Mouse (Mus musculus): ENCODE measurements around the gene Nptx1. TPM values are rescaled to one million over a fixed set of nuclear protein-coding genes. Genes with fewer than 3 reads are reported as not detected.

Nptx1 gene
- polyA plus RNA-seq, 1 experiment, result 1.8 TPM

- DNase-seq (ENCODE audit: low spot score), result no peak
Observed at GRCm38 (mm10) chr11:119491690-119492087, 55.9 kb downstream of the Nptx1 start.

- peak; percentile 99 for DNase-seq (ENCODE audit: low spot score)
Observed at GRCm38 (mm10) chr11:119490861-119491689, 56.5 kb downstream of the Nptx1 start, which contains the start of gene Endov. Gene Endov (plus strand): TSS chr11:119491347.

Other genes starting within 250 kb of the Nptx1 start
- 106 and 121 TPM in 2 replicates for gene Eif4a3, start 247.7 kb downstream of the Nptx1 start, polyA plus RNA-seq (2012; rRNA removed)
- gene Card14, start 240.0 kb downstream of the Nptx1 start, polyA plus RNA-seq (2012; rRNA removed), result 4.7 and 5.0 TPM in 2 replicates
- 8.2 and 11.6 TPM in 2 replicates for gene Sgsh, start 192.2 kb downstream of the Nptx1 start, polyA plus RNA-seq (2012; rRNA removed)
- gene Slc26a11, start 192.2 kb downstream of the Nptx1 start, polyA plus RNA-seq (2012; rRNA removed), result 10.0 and 11.7 TPM in 2 replicates
- gene Rnf213, start 154.7 kb downstream of the Nptx1 start, polyA plus RNA-seq (2012; rRNA removed), result 42.4 and 42.5 TPM in 2 replicates
- 15.7 and 17.7 TPM in 2 replicates for gene Endov, start 56.4 kb downstream of the Nptx1 start, polyA plus RNA-seq (2012; rRNA removed)
- 14.1 and 18.6 TPM in 2 replicates for gene Rptor, start 55.2 kb upstream of the Nptx1 start, polyA plus RNA-seq (2012; rRNA removed)